8 mouse cellular contexts compared by ENCODE assay signal in genomic region chr3:96813591-96814244, GRCm38 (mm10). TPM values are rescaled to one million over a fixed set of nuclear protein-coding genes. Genes with fewer than 3 reads are reported as not detected.
DNase-seq lines count a peak whose midpoint lies in the region; ATAC-seq and TF ChIP-seq lines count a peak whose summit lies in the region.

No protein-coding gene starts in this region.

- no peaks in the 10 kb centered on the region for H3K27me3 ChIP-seq in thymus, adult 2 months (ENCODE audit: control insufficient read depth, insufficient read depth, low read length)
- peaks cover 7% of the 10 kb centered on the region; the same call in 1 of the 2 replicates for H3K27me3 ChIP-seq in liver, embryonic 12.5 days (replicated peaks)

- TF ChIP-seq CTCF in thymus, adult 2 months (IDR thresholded peaks at IDR 0.05; ENCODE audit: borderline replicate concordance, control insufficient read depth, extremely low read depth, insufficient read depth, low read length, poor library complexity) = no peak

- ATAC-seq in granulocyte monocyte progenitor cell, adult 5-6 weeks (replicated peaks; ENCODE audit: poor library complexity, severe bottlenecking) = peak; percentile 47
- ATAC-seq in liver, embryonic 12.5 days = no peak

- 14% methylated on average over 7 of the region's 7 CpGs for WGBS in thymus, adult 2 months
- 32% methylated on average over 7 of the region's 7 CpGs for whole genome bisulfite sequencing in liver, embryonic 12.5 days (ENCODE audit: insufficient replicate concordance)

- intact Hi-C loops in left cerebral cortex, postnatal 4 days (cut with DNase I) = no loop called here
- intact Hi-C loops in left cerebral cortex, postnatal 14 days (cut with DNase I) = no loop called here

- peaks cover 24% of the 10 kb centered on the region for H3K4me1 ChIP-seq in thymus, adult 2 months (replicated peaks; ENCODE audit: control insufficient read depth, insufficient read depth, low read length)
- peaks cover 11% of the 10 kb centered on the region for H3K4me1 ChIP-seq in liver, embryonic 12.5 days

- no peaks in the 10 kb centered on the region for H3K9me3 ChIP-seq in liver, embryonic 12.5 days (replicated peaks)

- peak overlapping the region; percentile 22 for H3K4me3 ChIP-seq in thymus, adult 2 months (ENCODE audit: control insufficient read depth, insufficient read depth, low read length)
- no peak overlapping the region for H3K4me3 ChIP-seq in liver, embryonic 12.5 days

- no peak for DNase-seq in thymus, adult 2 months
- DNase-seq in thymus, adult 18-20 months = no peak
- DNase-seq in thymus, postnatal 25 days = peak; percentile 14
- no peak for DNase-seq in left cerebral cortex, postnatal 4 days
- no peak for DNase-seq in left cerebral cortex, postnatal 14 days (ENCODE audit: low spot score in 2 of 2)
- no peak for DNase-seq in adrenal gland, postnatal 4 days (ENCODE audit: low spot score in 2 of 2)

- no peak overlapping the region for H3K9ac ChIP-seq in liver, embryonic 12.5 days

- peak overlapping the region; percentile 50 for H3K4me2 ChIP-seq in liver, embryonic 12.5 days

- no peak for TF ChIP-seq POLR2A in thymus, adult 2 months (IDR thresholded peaks at IDR 0.05; ENCODE audit: control insufficient read depth, extremely low read depth, insufficient read depth, low read length, poor library complexity)

- H3K27ac ChIP-seq in thymus, adult 2 months (ENCODE audit: control insufficient read depth, insufficient read depth, low read length) = no peak overlapping the region; the same call in 1 of the 2 replicates
- no peak overlapping the region for H3K27ac ChIP-seq in liver, embryonic 12.5 days

- H3K36me3 ChIP-seq in thymus, adult 2 months (ENCODE audit: control insufficient read depth, insufficient read depth, low read length) = no peaks in the 10 kb centered on the region
- no peaks in the 10 kb centered on the region for H3K36me3 ChIP-seq in liver, embryonic 12.5 days

RNA-seq across cellular contexts. Expression of gene Pdzk1, which starts 15.4 kb away (rescaled TPM):
- 0.49 and 0.60 TPM in 2 replicates for polyA plus RNA-seq in thymus, adult 2 months (2012; rRNA removed)
- not detected in 2 replicates for total RNA-seq in granulocyte monocyte progenitor cell, adult 5-6 weeks (2014; fragmentation: Nextera tagmentation)
- total RNA-seq in granulocyte monocyte progenitor cell, adult 5-6 weeks (2017) = not detected in 2 replicates
- polyA plus RNA-seq in liver, embryonic 12.5 days (2016; fragmentation: Nextera tagmentation; extraction: Ambion mirVana) = 6.1 and 6.4 TPM in 2 replicates
- not detected for total RNA-seq in left cerebral cortex, postnatal 4 days (2021)
- not detected for total RNA-seq in left cerebral cortex, postnatal 14 days (2021)
- total RNA-seq in adrenal gland, postnatal 4 days (2021) = 10 to 100 TPM in 1 of 2 experiments, 1 to 10 TPM in 1; 7.2 to 40.4 TPM

RNA-seq across cellular contexts. Expression of gene Cd160, which starts 15.4 kb away (rescaled TPM):
- polyA plus RNA-seq in thymus, adult 2 months (2012; rRNA removed) = 2.7 and 2.8 TPM in 2 replicates
- total RNA-seq in granulocyte monocyte progenitor cell, adult 5-6 weeks (2014; fragmentation: Nextera tagmentation) = not detected in 2 replicates
- 0.62 and 1.9 TPM in 2 replicates for total RNA-seq in granulocyte monocyte progenitor cell, adult 5-6 weeks (2017)
- polyA plus RNA-seq in liver, embryonic 12.5 days (2016; fragmentation: Nextera tagmentation; extraction: Ambion mirVana) = 0.08 and 0.13 TPM in 2 replicates
- not detected for total RNA-seq in left cerebral cortex, postnatal 4 days (2021)
- total RNA-seq in left cerebral cortex, postnatal 14 days (2021) = not detected
- under 1 TPM in 1 of 2 experiments, not detected in 1; 0.48 TPM for total RNA-seq in adrenal gland, postnatal 4 days (2021)

Comparison
In these comparisons a context has a peak if more than half of its experiments do, and no peak if none do; other contexts are left out.
1. RNA of gene Pdzk1, which starts 15.4 kb away (total RNA-seq): 7.2 to 40.4 TPM in adrenal gland, postnatal 4 days; not detected in left cerebral cortex, postnatal 4 days, not detected in left cerebral cortex, postnatal 14 days and not detected in granulocyte monocyte progenitor cell, adult 5-6 weeks; every median in the first group is over 4 times any median in the second.